Mouse (Mus musculus) A20 (cell line): ENCODE results near the gene Rab14.

Source experiments
- DNase-seq: peaks from one replicate; pipeline ENCODE4 v3.0.0-alpha.2; 2011; ENCODE audit warnings: low read depth, low spot score

The Rab14 gene

DNA sequence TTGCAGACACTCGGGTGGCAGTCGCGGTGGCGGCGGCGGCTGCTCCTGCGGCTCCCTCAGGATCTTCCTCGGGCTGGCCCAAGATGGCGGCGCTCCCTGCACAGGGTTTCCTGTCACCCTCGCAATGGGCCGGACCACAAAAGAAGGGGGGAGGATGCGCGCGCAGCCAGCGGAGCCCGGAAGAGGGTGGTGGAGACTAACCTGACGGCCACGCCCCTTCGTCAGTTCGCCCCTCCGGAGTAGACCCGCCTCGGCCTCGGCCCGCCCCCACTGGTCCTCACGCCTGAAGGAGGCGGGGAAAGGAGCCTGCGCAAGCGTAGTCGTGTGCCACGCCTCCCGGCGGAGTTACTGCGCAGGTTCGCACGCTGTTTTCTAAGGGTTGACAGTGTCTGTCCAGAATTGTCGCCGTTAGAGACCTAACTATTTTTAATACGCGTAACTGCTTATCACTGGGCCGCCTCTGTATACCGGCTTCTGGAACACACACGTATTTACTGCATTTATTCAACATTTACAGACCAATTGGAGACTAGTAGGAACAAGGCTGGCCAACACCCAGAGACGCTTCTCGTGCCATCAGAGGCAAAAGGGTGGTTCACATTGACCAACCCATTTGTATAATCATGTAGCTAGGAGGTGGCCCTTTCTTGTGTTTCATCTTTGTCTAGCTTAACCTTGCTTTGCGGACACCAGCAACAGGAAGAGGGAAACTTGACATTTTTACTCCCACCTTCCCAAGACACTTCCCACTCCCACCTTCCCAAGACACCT is at the start of gene Rab14:
Rab14 (minus strand) TSS at position 223 of the 771 bp plus-strand sequence.
- peak; percentile 100 for DNase-seq

DNA sequence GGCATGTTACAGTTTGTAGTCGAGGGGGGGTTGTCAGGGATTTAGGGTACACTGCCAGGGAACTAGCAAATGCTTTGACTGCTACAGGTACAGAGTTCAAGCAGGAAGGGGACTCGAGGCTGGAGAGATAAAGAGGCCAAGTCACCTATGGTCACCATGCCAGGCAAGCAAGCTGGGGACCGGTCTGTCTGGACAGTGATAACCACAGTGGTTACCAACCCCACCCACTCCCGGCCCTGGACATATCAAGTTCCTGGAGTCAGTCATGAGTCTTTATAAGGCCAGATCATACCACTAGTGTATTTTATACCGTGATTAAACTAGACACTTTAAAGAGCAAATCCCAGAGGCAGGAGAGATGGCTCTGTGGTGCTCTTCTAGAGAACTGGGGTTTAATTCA is 46.8 kb upstream of the Rab14 start:
- no peak for DNase-seq

DNA sequence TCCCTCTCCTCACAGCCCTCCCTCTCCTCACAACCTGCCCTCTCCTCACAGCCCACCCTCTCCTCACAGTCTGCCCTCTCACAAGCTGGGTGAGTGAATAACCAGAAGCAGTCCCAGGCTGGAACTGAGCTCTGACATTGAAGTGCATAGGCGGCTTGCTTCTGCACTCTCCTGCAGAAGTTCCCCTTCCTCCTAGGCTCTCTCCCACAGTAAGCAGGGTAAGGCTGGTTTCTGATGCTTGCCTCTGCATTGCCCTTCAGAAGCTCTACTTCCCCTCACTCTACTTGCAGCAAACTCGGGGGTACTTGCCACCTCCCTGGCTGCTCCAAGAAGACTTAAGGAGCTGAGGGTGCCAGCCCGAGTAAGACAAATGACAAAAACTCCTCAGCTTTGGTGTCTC is 43.3 kb upstream of the Rab14 start:
- no peak for DNase-seq

DNA sequence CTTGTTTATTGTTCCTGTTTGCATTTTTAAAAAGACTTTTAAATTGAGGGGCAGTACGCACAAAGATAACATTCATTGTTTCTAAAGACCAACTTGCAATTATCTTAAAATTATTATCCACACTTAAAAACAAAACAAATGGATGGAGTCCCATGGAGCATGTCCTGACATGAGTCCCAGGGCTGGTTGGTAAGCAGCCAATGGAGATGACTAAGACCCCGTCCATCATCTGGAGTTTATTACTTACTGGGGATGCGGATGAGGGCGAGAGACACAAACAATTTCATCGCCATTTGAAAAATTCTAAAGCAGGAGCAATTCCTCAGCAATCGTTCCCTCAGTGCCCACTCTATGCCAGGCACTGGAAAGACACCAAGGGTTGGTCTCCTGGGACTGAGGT is 34.1 kb upstream of the Rab14 start:
- no peak for DNase-seq

DNA sequence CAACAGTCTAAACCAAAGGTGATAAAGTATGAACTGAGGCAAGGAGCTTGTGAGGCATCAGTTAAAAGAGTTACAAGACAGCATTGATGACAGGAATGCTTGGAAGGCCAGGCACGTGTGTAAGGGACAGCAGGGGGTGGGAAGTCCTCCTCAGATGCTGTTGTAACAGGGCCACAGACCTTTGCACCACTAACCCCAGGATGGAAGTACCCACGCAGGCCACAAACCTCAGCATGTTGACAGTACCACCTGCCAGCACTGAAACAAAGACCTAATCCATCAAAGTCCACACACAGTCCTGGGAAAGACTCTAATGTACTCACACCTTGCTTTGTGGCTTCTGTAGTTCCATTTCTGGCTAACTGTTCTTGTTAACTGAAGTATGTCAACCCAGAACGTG is 33.0 kb upstream of the Rab14 start:
- no peak for DNase-seq

DNA sequence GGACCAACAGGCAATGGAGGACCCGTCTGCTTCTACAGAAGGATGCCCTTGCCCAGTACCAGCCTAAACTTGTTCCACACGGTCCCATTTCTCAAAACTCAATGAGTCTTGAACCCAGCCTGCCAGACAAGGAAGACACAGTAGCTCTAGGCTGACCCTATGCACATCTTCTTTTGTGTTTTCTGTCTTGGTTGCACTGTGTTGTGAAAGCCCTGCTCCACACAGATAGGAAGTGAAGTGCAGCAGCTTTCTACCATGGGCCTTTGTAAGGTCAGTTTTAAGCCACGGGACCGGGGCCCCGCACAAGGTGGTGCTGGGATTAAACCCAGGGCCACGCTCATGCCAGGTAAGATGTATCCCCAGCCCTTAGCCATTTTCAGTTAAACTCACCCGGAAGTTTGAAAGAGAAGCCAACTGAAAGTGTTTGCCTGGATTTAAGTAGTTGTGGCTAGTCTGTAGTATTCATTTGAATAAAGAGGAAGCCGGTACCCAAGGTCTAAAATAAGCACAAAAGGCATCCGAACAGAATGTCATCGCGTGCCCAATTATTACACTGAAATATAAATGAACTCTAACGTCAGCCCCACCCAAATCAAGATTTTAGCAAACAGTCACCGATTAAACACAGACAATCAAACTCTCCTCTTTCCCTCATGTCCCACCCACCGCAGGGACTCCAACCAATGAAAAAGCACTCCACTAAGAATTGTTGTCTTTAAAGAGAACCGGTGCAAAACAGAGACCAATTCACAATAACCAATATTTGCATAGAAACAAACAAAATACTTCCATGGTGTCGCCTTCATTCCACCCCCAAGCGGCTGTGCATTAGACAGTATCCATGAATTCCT is 31.9 kb upstream of the Rab14 start:
- peak; percentile 78 for DNase-seq

DNA sequence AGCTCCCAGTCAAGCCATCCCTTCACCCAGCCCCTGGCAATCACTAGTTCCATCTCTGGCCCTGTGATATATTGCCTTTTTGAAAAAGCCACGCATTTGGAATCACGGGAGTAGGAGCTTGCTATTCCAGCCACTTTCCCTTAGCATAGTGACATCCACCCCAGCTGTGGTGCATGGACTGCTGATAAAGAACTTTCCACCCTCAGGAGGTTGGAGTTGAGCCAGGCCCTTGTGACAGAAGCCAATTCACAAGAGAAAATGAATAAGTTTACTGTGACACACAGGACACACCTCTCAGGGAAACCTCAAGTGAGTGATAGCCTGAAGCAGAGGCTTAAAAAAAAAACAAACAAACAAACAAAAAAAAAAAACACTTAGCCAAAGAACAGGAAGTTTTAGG is 31.0 kb upstream of the Rab14 start:
- no peak for DNase-seq

DNA sequence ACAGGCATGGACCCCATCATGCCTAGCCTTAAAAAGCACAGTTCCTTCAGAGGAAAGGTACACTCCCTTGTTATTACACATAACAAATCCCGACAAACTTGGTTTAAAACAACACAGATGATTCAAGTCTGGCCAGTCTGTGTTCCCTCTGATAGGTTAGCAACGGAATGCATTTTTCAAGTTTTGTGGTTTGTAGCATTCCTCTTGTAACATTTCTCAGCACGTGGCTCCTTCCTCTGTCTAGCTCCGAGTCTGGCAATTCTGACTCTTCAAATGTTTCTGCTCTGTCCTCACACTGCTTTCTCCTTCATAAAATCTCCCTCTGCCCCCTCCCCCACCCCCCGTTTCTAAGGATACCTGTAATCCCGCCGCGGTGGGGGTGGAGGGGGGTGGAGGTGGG is 29.3 kb upstream of the Rab14 start:
- no peak for DNase-seq

DNA sequence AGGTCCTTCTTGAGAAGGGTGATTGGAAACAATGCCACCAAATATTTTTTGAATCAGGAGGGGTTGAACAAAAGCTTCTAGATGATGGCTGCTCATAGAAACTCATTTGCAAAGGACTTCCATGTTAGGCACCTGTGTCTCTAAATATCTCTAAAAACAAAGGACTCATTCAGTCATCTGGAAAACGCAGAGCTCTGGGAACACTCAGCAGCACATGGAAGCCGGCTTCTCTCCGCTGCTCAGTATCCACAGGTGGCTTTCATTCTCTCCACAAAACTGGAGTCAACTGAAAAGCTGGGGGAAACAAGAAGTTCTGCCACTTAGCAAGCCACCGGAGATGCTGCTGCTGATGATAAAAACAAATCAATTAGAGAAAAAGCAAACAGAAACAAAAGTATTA is 27.2 kb upstream of the Rab14 start:
- DNase-seq = no peak

DNA sequence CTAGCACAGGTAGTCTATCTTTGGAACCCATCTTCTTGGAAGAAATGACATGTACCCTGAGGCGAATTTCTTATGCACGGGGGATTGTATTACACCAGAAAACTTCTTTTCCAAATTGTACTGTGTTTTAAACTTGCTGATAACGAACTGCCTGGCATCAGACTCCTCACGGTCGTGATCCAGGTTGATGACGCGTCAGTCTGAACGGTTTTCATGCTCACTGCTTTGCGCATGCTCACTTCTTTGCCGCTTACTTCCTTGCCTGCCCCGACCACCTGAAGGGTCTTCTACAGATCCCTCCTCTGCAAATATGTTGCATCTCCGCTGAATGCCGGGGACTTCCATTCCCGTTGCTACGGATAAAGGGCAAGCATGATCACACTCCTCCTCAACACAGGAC is 23.4 kb upstream of the Rab14 start:
- no peak for DNase-seq

DNA sequence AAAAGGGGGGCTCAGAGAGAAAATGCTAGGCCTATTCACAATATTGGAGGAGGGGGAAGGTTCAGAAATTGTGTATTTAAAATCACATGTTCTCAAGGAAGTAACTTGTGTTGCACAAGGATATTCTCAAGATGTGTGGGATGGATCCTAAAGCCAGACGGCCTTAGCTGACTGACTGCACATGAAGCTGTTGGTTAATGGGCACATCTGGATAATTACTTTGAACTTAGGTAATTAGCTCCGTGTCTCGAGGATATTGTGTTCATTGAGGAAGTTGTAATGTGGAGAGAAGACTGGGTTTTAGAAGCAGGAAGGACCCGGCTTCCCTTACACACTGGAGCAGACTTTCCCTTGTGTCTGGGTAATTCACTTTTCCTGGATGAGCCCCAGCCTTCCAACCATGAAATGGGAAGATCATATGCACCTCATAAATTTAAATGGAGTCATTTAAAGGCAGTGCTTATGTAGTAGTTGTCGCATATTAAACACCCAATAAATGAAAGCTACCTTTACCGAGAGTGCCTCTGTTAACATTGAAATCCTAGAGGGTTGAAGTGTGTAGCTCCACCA is 22.0 kb upstream of the Rab14 start:
- no peak for DNase-seq

DNA sequence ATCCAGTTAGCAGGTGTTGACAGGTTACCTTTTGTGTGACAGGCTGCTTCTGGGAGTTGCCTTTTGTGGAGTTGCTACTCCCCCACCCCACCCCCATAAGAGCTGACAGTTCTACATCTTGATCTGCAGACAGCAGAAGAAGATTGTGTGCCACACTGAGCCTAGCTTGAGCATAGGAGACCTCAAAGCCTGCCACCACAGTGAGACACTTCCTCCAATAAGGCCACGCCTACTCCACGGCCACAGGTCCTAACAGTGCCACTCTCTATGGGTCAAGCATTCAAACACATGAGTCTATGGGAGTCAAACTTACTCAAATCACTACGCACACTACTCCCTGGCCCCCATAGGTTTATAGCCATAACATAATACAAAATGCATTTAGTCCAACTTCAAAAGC is 17.8 kb upstream of the Rab14 start:
- no peak for DNase-seq

DNA sequence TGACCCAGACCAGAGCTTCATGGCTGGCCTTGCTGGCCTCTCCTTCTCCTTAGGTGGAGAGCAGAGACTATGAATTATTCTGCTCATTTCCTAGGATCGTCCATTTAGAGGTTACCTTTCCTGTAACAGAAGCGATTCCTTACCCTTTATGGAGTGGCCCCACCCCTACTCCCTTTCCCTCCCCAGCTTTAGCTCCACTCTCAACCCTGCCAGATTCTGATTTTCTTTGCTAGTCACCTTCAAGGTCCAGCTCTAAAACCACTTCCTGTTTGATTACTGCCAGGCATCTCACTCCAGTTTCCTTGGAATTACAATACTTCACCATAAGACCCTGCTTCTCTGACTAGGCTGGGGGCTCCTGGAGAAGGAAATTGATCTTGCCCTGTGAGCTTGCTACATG is 15.8 kb upstream of the Rab14 start:
- DNase-seq = no peak

DNA sequence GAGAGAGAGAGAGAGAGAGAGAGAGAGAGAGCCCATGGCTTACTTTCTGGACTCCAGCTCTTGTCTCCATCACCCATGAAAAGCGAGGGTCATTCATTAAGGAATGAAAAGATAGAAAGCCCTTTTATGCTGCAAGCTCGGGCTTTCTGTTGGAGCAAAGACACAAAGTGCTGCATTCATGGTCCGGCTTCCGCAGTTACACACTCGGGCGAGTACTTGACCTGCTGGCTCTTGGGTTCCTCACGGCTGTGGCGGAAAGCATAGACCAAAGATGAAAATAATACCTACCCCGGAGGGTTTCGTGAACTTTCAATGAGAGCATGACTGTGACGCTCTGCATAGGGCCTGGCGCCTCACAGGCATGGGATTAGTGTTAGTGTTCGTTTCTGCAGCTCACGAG is 14.4 kb upstream of the Rab14 start:
- no peak for DNase-seq

DNA sequence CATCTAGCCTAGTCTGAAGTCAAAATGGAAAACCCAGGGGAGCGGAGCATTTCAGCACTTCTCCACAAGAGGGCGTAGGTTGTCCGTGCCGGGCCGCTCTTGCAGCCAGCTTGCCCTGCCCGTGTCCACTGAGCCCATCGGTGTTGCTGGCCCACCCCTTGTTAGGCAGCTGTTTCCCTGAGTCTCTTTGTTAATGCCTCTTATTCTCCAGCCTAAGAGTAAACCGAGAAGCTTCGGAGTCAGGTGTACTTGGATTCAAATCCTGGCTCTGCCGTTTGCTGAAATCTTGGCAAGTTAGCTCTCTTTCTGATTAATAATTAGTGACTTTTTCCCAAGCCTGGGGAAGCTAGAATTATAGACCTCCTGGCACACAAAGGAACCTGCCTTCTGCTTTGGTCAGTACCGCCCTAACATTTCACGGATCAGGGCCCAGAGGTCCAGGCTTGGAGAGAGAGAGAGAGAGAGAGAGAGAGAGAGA is 14.0 kb upstream of the Rab14 start:
- peak; percentile 78 for DNase-seq

DNA sequence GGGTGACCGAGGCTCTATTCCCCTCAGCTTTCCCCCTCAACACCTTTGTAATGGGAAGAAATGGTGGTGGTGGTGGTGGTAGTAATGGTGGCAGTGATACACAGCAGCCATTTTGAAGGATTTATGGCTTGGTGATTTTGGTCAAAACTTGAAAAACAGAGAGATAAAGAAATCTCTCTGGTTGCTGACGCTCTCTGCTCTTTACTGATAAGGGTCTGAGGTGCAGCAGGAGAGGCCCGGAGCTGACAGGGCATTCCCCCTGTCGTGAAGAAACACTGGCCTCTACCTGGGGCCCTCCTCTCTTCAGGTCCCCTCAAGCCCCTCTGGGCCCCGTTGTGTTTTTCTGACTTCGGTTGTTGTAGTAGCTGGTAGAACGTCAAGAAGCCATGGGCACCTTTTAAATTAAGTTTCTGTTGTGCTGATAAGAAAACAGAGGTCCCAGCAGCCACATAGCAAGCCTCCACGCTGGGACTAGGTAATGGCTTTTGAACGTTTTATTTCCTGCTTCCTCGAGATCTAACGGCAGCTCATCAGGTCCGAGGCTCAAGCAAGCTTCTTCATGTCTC is 12.5 kb upstream of the Rab14 start:
- no peak for DNase-seq

DNA sequence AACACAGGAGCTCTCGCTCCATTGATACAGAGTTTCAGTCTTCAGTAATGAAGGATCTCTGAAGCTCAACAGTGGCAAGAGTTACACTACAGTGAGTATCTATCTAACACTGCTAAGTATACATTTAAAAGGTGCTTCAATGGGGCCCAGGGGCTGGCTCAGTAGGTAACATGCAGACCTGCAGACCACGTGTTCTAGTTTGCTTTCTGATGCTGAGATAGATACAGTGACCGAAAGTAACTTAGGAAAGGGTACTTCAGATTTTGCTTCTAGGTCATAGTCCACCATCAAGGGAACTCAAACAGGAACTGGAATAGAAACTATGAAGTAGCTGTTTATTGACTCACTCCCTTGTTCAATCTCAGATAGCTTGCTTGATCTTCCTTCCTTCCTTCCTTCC is 10.8 kb upstream of the Rab14 start:
- DNase-seq = no peak

DNA sequence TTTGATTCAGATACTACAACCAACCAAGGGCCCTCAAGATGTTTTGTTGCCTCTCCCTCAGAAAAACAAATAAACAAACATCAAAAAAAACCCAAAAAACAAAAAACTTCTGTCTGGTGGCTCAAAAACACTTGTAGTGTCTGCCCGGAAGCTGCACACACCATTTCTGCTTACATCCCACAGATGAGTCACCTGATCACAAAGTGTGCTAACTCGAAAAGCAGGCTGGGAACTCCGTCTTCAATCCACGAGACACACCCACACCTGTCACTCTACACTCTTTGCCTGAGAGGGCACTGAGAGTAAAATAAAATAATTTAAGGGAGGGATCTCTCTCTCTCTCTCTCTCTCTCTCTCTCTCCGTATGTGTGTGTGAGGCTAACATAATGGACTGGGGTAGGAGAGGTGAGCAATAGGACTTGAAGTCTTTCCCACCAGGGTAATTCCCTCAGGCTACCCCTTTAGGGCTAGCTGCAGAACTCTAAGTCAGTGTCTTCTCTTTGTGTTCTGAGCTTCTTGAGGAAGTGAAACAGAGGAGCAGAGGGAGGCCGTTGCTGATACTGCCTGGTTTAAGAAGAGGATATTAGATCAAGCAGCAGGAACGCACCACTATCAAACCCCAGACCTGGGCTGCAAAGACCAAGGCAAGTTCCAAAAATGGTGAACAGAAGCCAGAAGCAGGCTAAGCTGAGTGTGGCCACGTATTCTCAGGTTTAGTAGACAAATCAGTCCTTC is 8.2 kb upstream of the Rab14 start:
- peak; percentile 90 for DNase-seq

DNA sequence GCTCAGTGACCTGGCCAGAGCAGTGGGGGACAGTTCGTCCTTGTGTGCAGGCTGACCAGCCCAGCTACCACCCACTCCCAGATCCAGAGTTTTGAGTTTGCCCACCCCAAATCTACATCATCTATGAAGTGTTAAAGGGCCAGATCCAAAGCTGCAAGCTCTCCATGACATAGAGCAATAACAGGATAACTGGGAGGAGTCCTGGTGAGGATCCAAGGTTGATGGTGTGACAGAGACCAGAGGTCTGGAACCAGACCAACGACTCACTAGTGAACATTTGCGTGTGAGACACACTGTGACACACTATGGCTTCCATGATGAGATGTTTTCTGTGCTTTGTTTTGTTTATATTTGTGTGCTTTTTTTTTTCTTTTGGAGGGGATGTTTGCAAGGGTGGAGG is 7.1 kb upstream of the Rab14 start:
- no peak for DNase-seq

DNA sequence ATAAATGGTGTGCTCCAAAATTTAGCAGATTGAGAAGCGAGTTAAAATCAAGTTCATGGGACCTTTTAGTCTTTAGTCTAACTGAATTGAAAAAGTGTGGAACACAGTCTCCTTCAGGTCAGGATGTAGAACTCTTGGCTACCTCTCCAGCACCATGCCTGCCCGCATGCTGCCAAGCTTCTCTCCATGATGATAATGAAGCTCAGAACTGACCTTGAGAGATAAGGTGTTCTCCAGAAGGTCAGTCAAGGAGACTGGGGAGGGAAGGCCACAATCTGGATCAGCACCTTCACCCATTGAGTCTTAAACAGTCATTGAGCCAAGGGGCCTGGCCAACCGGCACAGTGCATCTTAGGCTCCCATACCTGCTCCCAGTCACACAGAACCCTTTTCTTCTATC is 5.8 kb upstream of the Rab14 start:
- no peak for DNase-seq

DNA sequence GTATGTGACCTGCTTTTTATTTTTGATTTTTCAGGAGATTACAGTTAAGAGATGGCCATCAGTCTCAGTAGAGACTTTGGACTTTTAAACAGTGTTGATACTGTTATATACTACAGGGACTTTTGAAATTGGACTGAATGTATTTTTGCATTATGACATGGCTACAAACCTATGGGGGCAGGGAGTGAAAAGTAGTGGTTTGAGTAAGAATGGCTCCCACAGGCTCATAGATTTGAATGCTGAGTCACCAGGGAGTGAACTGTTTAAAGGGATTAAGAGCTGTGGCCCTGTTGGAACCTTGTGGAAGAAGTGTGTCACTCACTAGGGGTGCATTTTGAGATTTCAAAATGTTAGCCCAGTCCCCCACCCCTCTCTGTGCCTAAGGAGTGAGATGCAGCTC is 2.8 kb upstream of the Rab14 start:
- no peak for DNase-seq
